Mouse (Mus musculus) hindbrain, embryonic 13.5 days (tissue): ENCODE data around the gene Ntrk2. TPM values are rescaled to one million over a fixed set of nuclear protein-coding genes. Genes with fewer than 3 reads are reported as not detected.

Experiments used
- ATAC-seq: fragments of 200-750 bp; cut with Nextera tagmentation; 2 replicates; pipeline ENCODE4 v1.8.0; 2017; ENCODE audit warnings: moderate TSS enrichment; ENCODE audit not compliant: low FRiP score
- H3K27ac ChIP-seq: fragments of 300-500 bp; sonication (generic); 2 replicates; pipeline ENCODE4 v1.5.1; 2015; ENCODE audit warnings: inconsistent platforms, mild to moderate bottlenecking, moderate library complexity
- H3K27me3 ChIP-seq: fragments of 300-500 bp; sonication (generic); 2 replicates; pipeline ENCODE4 v1.6.1; 2015; ENCODE audit warnings: mild to moderate bottlenecking, inconsistent platforms
- H3K36me3 ChIP-seq: fragments of 300-500 bp; sonication (generic); 2 replicates; pipeline ENCODE4 v1.6.1; 2015; ENCODE audit warnings: mild to moderate bottlenecking, inconsistent platforms
- H3K4me1 ChIP-seq: fragments of 300-500 bp; sonication (generic); replicated peaks from 2 replicates; pipeline ENCODE4 v1.6.1; 2015; ENCODE audit warnings: inconsistent platforms
- H3K4me2 ChIP-seq: fragments of 300-500 bp; sonication (generic); 2 replicates; pipeline ENCODE4 v1.6.1; 2015; ENCODE audit warnings: inconsistent platforms, mild to moderate bottlenecking, moderate library complexity
- H3K4me3 ChIP-seq: fragments of 300-500 bp; sonication (generic); 2 replicates; pipeline ENCODE4 v1.5.1; 2015; ENCODE audit warnings: mild to moderate bottlenecking, inconsistent platforms
- H3K9ac ChIP-seq: fragments of 300-500 bp; sonication (generic); 2 replicates; pipeline ENCODE4 v1.6.1; 2015; ENCODE audit warnings: mild to moderate bottlenecking, inconsistent platforms
- H3K9me3 ChIP-seq: fragments of 300-500 bp; sonication (generic); 2 replicates; pipeline ENCODE4 v1.6.1; 2016; ENCODE audit warnings: inconsistent platforms
- WGBS: fragments of 180-500 bp; shearing (Covaris S2); methylation state at CpG from one replicate; pipeline ENCODE4 v1.1.7; 2015; 5-methylcytosine and 5-hydroxymethylcytosine counted together
- polyA plus RNA-seq: library from polyadenylated mRNA; unstranded; fragments of >200 nt; fragmentation: Nextera tagmentation; extraction: Ambion mirVana; gene quantifications from 2 replicates; pipeline ENCODE4 v1.2.1, GENCODE M21; 2015

Gene Ntrk2
- polyA plus RNA-seq, 1 experiment from 2014 or later = 99.2 TPM

GRCm38 (mm10) chr13:58807629-58808363 is 1.4 kb downstream of the Ntrk2 start:
- Histone ChIP-seq H3K4me1 (peaks cover 47% of the 10 kb centered on the region), H3K27ac (peak overlapping the region; percentile 96), H3K9me3 (no peaks in the 10 kb centered on the region), H3K27me3 (peaks cover 14% of the 10 kb centered on the region; the same call in 1 of the 2 replicates), H3K4me2 (peak overlapping the region; percentile 90), H3K36me3 (no peaks in the 10 kb centered on the region), H3K4me3 (peak overlapping the region; percentile 71), H3K9ac (peak overlapping the region; percentile 92)
- under 1% methylated on average over 49 of the region's 50 CpGs for WGBS
- ATAC-seq = peak; percentile 78

GRCm38 (mm10) chr13:58808381-58808821 is 2.0 kb downstream of the Ntrk2 start:
- peak; percentile 36 for ATAC-seq
- H3K36me3 ChIP-seq = no peaks in the 10 kb centered on the region
- H3K4me1 ChIP-seq = peaks cover 50% of the 10 kb centered on the region
- peaks cover 14% of the 10 kb centered on the region; the same call in 1 of the 2 replicates for H3K27me3 ChIP-seq
- H3K27ac ChIP-seq = peak overlapping the region; percentile 96
- peak overlapping the region; percentile 90 for H3K4me2 ChIP-seq
- WGBS = under 1% methylated on average over 27 of the region's 32 CpGs
- peak overlapping the region; percentile 92 for H3K9ac ChIP-seq
- H3K9me3 ChIP-seq = no peaks in the 10 kb centered on the region
- H3K4me3 ChIP-seq = peak overlapping the region; percentile 71

GRCm38 (mm10) chr13:58809930-58810329 is 3.6 kb downstream of the Ntrk2 start:
- H3K27me3 ChIP-seq = peaks cover 8% of the 10 kb centered on the region; the same call in 1 of the 2 replicates
- peaks cover 57% of the 10 kb centered on the region for H3K4me1 ChIP-seq
- H3K9ac ChIP-seq = peak overlapping the region; percentile 92
- no peak for ATAC-seq
- peak overlapping the region; percentile 90 for H3K4me2 ChIP-seq
- H3K9me3 ChIP-seq = no peaks in the 10 kb centered on the region
- H3K4me3 ChIP-seq = peak overlapping the region; percentile 71
- H3K27ac ChIP-seq = peak overlapping the region; percentile 55
- peaks cover 13% of the 10 kb centered on the region for H3K36me3 ChIP-seq
- 55% methylated on average over 8 of the region's 8 CpGs for WGBS

GRCm38 (mm10) chr13:58824752-58825151 is 18.4 kb downstream of the Ntrk2 start:
- H3K4me2 ChIP-seq = no peak overlapping the region
- no peaks in the 10 kb centered on the region for H3K27me3 ChIP-seq
- H3K36me3 ChIP-seq = peaks cover 29% of the 10 kb centered on the region
- no peak overlapping the region for H3K9ac ChIP-seq
- no peak overlapping the region for H3K4me3 ChIP-seq
- no peak overlapping the region for H3K27ac ChIP-seq
- 0 out of 2 replicates have a peak, but pooled peaks cover 3% of the 10 kb centered on the region for H3K9me3 ChIP-seq
- WGBS = 78% methylated on average over 7 of the region's 7 CpGs
- ATAC-seq = no peak
- peaks cover 15% of the 10 kb centered on the region for H3K4me1 ChIP-seq

GRCm38 (mm10) chr13:58826356-58827197 is 20.2 kb downstream of the Ntrk2 start:
- H3K9ac ChIP-seq = no peak overlapping the region
- H3K36me3 ChIP-seq = peaks cover 15% of the 10 kb centered on the region
- no peak overlapping the region for H3K4me2 ChIP-seq
- no peak overlapping the region for H3K4me3 ChIP-seq
- WGBS = 56% methylated on average over 14 of the region's 14 CpGs
- no peak for ATAC-seq
- H3K27me3 ChIP-seq = no peaks in the 10 kb centered on the region
- 0 out of 2 replicates have a peak overlapping the region, but pooled peaks have one; percentile 24 for H3K27ac ChIP-seq
- 0 out of 2 replicates have a peak, but pooled peaks cover 3% of the 10 kb centered on the region for H3K9me3 ChIP-seq
- peaks cover 16% of the 10 kb centered on the region for H3K4me1 ChIP-seq

- Histone ChIP-seq H3K4me2 (no peak overlapping the region), H3K4me1 (peaks cover 12% of the 10 kb centered on the region), H3K4me3 (no peak overlapping the region), H3K27me3 (no peaks in the 10 kb centered on the region), H3K9me3 (0 out of 2 replicates have a peak, but pooled peaks cover 3% of the 10 kb centered on the region), H3K36me3 (peaks cover 9% of the 10 kb centered on the region), H3K9ac (0 out of 2 replicates have a peak overlapping the region, but pooled peaks have one; percentile 2), H3K27ac (no peak overlapping the region)
- no peak for ATAC-seq
- WGBS = 67% methylated on average over 4 of the region's 4 CpGs
Measured at GRCm38 (mm10) chr13:58831999-58832398, 25.6 kb downstream of the Ntrk2 start.

GRCm38 (mm10) chr13:58834726-58835125 is 28.4 kb downstream of the Ntrk2 start:
- Histone ChIP-seq H3K36me3 (peaks cover 9% of the 10 kb centered on the region), H3K4me1 (peaks cover 10% of the 10 kb centered on the region), H3K27me3 (no peaks in the 10 kb centered on the region), H3K27ac (no peak overlapping the region), H3K9ac (no peak overlapping the region), H3K9me3 (no peaks in the 10 kb centered on the region), H3K4me3 (no peak overlapping the region), H3K4me2 (no peak overlapping the region)
- WGBS = 79% methylated on average over 4 of the region's 4 CpGs
- ATAC-seq = no peak

- no peak overlapping the region for H3K27ac ChIP-seq
- peaks cover 18% of the 10 kb centered on the region for H3K4me1 ChIP-seq
- H3K36me3 ChIP-seq = peaks cover 16% of the 10 kb centered on the region
- no peak overlapping the region for H3K9ac ChIP-seq
- H3K4me2 ChIP-seq = no peak overlapping the region
- no peaks in the 10 kb centered on the region for H3K27me3 ChIP-seq
- H3K9me3 ChIP-seq = no peaks in the 10 kb centered on the region
- ATAC-seq = no peak
- no peak overlapping the region for H3K4me3 ChIP-seq
- 100% methylated on average over 1 of the region's 1 CpGs for WGBS
Measured at GRCm38 (mm10) chr13:58836891-58837290, 30.5 kb downstream of the Ntrk2 start.

- H3K27ac ChIP-seq = no peak overlapping the region
- H3K4me3 ChIP-seq = no peak overlapping the region
- H3K4me2 ChIP-seq = no peak overlapping the region
- no peaks in the 10 kb centered on the region for H3K27me3 ChIP-seq
- WGBS = 85% methylated on average over 8 of the region's 8 CpGs
- no peak overlapping the region for H3K9ac ChIP-seq
- H3K9me3 ChIP-seq = no peaks in the 10 kb centered on the region
- peaks cover 16% of the 10 kb centered on the region for H3K36me3 ChIP-seq
- H3K4me1 ChIP-seq = peaks cover 12% of the 10 kb centered on the region
- ATAC-seq = no peak
Measured at GRCm38 (mm10) chr13:58838110-58838509, 31.7 kb downstream of the Ntrk2 start.

- no peak overlapping the region for H3K4me2 ChIP-seq
- H3K9me3 ChIP-seq = no peaks in the 10 kb centered on the region
- H3K27ac ChIP-seq = no peak overlapping the region
- no peaks in the 10 kb centered on the region for H3K27me3 ChIP-seq
- 41% methylated on average over 7 of the region's 7 CpGs for WGBS
- H3K4me3 ChIP-seq = no peak overlapping the region
- H3K4me1 ChIP-seq = peaks cover 28% of the 10 kb centered on the region
- peak; percentile 66 for ATAC-seq
- H3K36me3 ChIP-seq = peaks cover 27% of the 10 kb centered on the region
- 0 out of 2 replicates have a peak overlapping the region, but pooled peaks have one; percentile 35 for H3K9ac ChIP-seq
Measured at GRCm38 (mm10) chr13:58840731-58841359, 34.5 kb downstream of the Ntrk2 start.

GRCm38 (mm10) chr13:58843826-58844225 is 37.5 kb downstream of the Ntrk2 start:
- no peak overlapping the region for H3K27ac ChIP-seq

GRCm38 (mm10) chr13:58848578-58848977 is 42.2 kb downstream of the Ntrk2 start:
- H3K36me3 ChIP-seq = peaks cover 40% of the 10 kb centered on the region
- no peaks in the 10 kb centered on the region for H3K9me3 ChIP-seq
- 81% methylated on average over 4 of the region's 4 CpGs for WGBS
- H3K27ac ChIP-seq = no peak overlapping the region
- H3K4me3 ChIP-seq = no peak overlapping the region
- ATAC-seq = no peak
- no peak overlapping the region for H3K9ac ChIP-seq
- H3K4me1 ChIP-seq = peaks cover 16% of the 10 kb centered on the region
- H3K4me2 ChIP-seq = no peak overlapping the region
- H3K27me3 ChIP-seq = no peaks in the 10 kb centered on the region

More at GRCm38 (mm10) chr13:58843826-58844225, 37.5 kb downstream of the Ntrk2 start:
- Histone ChIP-seq H3K27me3 (no peaks in the 10 kb centered on the region), H3K36me3 (peaks cover 45% of the 10 kb centered on the region), H3K4me1 (peaks cover 29% of the 10 kb centered on the region), H3K4me2 (no peak overlapping the region), H3K4me3 (no peak overlapping the region), H3K9ac (no peak overlapping the region), H3K9me3 (no peaks in the 10 kb centered on the region)
- ATAC-seq = no peak
- WGBS = 91% methylated on average over 9 of the region's 9 CpGs
